Mouse (Mus musculus) spleen, adult 2 months (tissue): ENCODE results near the gene Rnf157.

Experiments used
- CTCF ChIP-seq: fragments of 200-500 bp; IDR thresholded peaks from 2 replicates; pipeline ENCODE4 v1.5.1; 2011; ENCODE audit warnings: mild to moderate bottlenecking, inconsistent platforms; ENCODE audit not compliant: insufficient read depth, insufficient read length, insufficient replicate concordance; ENCODE audit errors: extremely low read depth
- POLR2A ChIP-seq: fragments of 200-500 bp; IDR thresholded peaks from 2 replicates; pipeline ENCODE4 v1.6.1; 2011; ENCODE audit warnings: low read depth, low read length, inconsistent platforms

DNA sequence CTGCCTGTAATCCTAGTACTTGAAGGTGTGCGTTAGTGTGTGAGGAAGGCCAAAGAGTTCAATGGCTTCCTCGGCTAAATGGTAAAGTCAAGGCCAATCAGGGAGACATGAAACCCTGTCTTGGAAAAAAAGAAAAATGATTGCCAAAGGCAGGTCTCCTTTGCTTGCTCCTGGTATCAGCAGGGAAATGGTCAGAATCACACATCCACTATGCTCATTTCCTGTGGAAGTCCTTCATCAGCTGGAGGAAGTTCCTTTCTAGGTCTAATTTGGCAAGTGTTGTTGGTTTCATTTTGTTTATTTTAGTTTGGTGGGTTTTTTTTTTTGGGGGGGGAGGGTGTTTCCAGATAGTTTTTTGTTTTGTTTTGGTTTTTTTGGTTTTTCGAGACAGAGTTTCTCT is 3.8 kb downstream of the Rnf157 start:
- TF ChIP-seq POLR2A = no peak
- no peak for TF ChIP-seq CTCF
